Mouse (Mus musculus) heart, postnatal 4 days (tissue): ENCODE measurements around the gene E130308A19Rik. TPM values are rescaled to one million over a fixed set of nuclear protein-coding genes. Genes with fewer than 3 reads are reported as not detected.

ENCODE experiments used
- DNase-seq: peaks from one replicate; pipeline ENCODE4 v3.0.0; 2021
- total RNA-seq, 2 experiments: library from RNA; stranded (reverse); gene quantifications; 2 replicates each; pipeline ENCODE4 v1.2.3; 2021

The E130308A19Rik gene
- total RNA-seq, 2 experiments from 2014 or later: 18.3 to 19.2 TPM

- DNase-seq: no peak
Measured at GRCm38 (mm10) chr4:59640720-59641119, 14.7 kb downstream of the E130308A19Rik start.

DNA sequence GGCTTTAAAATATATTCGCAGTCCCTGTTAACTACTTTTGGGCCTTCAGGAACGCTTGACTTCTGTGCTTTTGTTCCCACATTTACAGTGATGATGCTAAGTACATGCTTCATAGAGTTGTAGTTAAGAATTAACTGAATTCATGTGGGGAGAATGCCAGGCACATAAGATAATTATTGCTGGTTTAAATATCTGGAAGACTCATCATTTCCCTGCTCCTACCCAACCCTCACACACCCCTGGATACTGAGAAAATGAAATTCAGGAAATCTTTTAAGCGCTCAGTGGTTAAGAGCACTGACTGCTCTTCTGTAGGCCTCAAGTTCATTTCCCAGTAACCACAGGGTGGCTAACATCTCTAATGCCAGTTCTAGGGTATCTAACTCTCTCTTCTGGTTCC is 16.0 kb downstream of the E130308A19Rik start:
- DNase-seq: no peak

GRCm38 (mm10) chr4:59642657-59643056 is 16.6 kb downstream of the E130308A19Rik start:
- no peak for DNase-seq

DNA sequence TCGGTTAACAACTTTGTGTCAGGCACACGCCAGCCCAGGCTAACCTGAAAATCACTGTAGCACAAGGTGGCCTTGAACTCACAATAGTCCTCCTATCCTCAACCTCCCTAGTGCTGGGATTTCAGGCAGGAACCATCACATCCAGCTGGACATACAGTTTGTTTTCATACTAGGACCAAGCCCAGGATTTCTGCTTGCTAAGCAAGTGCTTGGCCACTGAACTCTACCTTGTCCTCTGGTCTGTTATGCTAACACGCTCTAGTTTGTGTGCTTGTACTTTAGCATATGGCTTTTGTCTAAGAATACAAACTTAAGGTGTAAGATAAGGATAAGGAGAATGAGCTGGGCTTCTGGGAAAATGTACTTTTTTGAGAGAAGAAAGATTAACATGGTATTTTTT is 18.4 kb downstream of the E130308A19Rik start:
- no peak for DNase-seq

GRCm38 (mm10) chr4:59644992-59645391 is 19.0 kb downstream of the E130308A19Rik start:
- DNase-seq: no peak

- no peak for DNase-seq
Measured at GRCm38 (mm10) chr4:59645610-59646009, 19.6 kb downstream of the E130308A19Rik start.

- DNase-seq: no peak
Measured at GRCm38 (mm10) chr4:59646020-59646696, 20.1 kb downstream of the E130308A19Rik start.

DNA sequence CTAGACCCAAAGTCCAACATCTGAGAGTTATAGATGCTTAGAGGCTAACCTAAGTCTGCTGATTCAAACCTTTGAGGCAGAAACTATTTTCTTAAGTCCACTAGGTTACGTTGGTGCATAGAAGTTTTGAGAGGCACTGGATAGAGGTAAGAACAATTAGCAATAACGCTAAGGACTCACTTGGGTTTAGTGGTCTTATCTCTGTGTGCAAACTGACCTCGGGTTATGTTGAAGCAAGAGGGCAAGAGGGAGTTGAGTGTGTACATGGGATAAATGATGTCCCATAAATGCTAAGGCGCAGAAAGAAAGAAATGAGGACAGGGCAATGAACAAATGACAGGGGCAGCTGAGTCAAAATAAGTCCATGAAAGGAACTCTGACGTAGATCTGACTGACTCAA is 23.1 kb downstream of the E130308A19Rik start:
- DNase-seq: no peak

DNA sequence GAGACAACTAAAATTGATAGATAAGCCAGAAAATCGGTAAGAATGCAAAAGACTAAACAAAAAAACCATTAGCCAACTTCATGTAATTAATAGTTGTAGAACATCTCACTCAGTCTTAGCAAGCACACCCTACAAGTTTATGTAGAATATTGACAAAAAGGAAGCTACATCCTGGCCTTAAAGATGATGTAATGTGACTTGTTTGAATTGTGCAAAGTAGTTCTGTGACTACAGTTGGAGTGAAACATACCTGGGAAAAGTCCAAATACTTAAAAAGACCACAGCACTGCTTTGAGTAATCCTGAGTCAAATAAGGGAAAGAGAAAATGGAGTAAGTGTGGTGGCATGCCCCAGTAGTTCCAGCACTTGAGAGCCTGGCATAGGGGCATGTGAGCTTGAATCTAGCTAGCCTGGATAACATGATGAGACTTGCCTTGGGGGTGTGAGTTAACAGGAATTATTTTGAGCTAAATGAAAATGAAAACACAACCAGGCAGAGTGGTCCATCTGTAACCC is 26.2 kb downstream of the E130308A19Rik start:
- DNase-seq: no peak

DNA sequence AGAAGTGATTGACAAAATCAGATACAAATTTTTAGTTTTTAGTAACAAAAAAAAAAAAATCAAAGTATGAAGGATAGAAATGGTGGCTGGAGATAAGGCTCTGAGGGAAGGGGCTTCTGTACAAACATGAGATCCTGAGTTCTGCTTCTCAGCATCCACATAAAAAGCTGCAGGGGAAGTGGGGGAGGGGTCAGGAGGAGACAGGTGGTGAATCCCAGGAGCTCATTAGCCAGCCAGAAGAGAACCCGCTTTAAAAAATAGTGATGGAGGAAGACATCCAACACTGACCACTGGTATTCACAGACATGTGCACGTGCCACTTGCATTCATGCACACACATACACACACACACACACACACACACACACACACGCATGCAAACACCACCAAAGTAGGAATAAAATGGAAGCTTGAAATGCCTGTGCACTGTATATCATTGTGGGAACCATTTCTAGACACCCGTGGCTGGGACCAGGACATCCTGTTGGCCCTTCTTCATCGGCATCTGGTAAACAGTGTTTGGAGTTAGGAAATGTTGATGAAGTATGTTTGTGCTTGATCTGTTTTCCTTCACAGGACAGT is 30.1 kb downstream of the E130308A19Rik start:
- DNase-seq: no peak

DNA sequence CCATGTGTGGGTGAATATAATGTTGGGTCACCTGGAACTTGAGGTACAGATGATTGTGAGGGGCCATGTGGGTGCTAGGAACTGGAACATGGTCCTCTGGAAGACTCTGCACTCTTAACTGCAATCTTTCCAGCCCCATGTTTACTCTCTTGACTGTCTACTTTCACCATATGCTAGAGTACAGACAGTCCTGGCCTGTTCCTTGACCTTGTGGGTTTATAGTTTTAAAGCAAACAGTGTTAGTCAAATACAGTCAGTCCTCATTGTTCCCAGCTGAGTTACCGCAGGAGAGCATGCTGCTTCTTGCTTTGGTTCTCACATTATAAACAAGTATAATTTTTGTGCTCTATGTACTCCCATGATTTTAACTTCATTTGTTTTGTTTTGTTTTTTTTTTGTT is 36.2 kb downstream of the E130308A19Rik start:
- DNase-seq: no peak

DNA sequence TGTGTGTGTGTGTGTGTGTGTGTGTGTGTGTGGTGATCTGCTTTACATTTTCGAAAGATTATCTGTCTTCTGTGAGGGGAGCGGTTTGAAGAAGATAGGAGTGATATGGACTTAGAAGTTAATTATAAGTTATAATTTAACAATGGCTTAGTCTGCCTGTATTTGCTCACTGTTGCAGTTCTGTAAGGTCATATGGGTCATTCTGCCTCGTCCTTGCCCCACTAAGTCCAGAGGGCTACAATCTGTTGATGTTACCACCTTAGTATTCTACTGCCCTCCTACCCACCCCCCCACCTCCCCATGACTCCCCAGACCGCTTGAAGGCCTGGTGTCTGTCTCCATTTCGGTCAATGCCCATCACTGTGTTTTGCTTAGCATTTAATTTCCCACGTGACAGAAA is 37.4 kb downstream of the E130308A19Rik start:
- no peak for DNase-seq

GRCm38 (mm10) chr4:59666550-59667317 is 40.7 kb downstream of the E130308A19Rik start:
- DNase-seq: no peak

GRCm38 (mm10) chr4:59668050-59668449 is 42.0 kb downstream of the E130308A19Rik start:
- DNase-seq: no peak

GRCm38 (mm10) chr4:59669131-59669530 is 43.1 kb downstream of the E130308A19Rik start:
- DNase-seq: no peak

DNA sequence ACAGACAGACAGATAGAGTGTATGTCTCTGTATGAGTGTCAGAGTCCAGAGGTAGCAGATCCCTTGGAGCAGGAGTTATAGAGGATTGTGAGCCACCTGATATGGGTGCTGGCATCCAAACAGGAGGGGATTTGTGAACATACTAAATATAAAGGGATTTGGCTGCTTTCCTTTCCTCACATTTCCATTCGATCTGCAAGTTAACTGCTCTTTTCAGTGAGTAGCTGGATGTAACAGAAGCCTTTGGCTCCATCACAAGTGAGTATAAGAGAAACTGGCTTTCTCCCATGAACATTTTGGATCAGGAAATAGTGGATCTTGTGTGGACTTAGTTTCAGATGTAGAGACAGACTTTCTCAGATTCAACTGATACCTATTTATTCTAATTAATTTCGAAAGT is 44.0 kb downstream of the E130308A19Rik start:
- no peak for DNase-seq

GRCm38 (mm10) chr4:59673423-59674117 is 47.6 kb downstream of the E130308A19Rik start:
- no peak for DNase-seq

DNA sequence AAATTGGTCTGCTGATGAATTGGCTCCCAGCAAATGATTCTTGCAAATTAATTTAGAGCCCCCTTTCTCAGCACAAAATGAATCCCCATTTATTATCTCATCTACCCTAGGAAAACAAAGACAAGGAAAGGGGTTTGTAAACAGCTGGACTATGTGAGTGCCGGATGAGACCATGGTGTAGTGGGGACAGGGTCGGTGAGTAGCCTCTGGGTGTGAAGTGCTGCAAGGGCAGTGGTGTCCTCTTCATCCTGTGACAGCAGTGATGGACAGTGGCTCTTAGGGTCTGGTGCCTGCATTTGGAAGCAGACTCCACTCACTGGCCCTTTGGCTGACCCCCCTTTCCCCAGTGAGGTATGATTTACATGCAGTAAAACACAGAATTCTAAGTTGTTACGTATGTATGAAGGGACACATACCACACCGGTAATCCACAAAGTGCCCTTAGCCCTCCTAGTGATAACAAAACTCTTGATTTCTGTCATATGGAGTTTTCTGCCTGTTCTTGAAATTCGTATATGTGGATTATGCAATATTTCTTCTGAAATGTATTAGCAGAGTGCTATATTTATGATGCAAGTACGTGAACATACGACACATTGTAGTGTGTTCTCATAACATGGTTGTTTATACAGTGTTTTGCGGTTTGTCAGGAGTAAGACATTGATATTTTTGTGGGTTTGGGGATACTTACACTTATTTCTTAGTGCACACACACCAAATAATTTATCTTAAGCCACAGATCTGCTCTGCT is 49.1 kb downstream of the E130308A19Rik start:
- no peak for DNase-seq

- DNase-seq: no peak
Measured at GRCm38 (mm10) chr4:59675699-59676098, 49.7 kb downstream of the E130308A19Rik start.

- DNase-seq: no peak
Measured at GRCm38 (mm10) chr4:59681383-59681782, 55.4 kb downstream of the E130308A19Rik start.

GRCm38 (mm10) chr4:59682491-59682890 is 56.5 kb downstream of the E130308A19Rik start:
- DNase-seq: no peak

- no peak for DNase-seq
Measured at GRCm38 (mm10) chr4:59682950-59683349, 56.9 kb downstream of the E130308A19Rik start.
